Mouse (Mus musculus) stomach, embryonic 14.5 days (tissue): Measurements from ENCODE around the gene Cyp4f18. TPM values are rescaled to one million over a fixed set of nuclear protein-coding genes. Genes with fewer than 3 reads are reported as not detected.
A peak's percentile ranks its signal among the peaks of the same experiment; 100 is the strongest.

Experiments used
- ATAC-seq: fragments of 200-750 bp; cut with Nextera tagmentation; 2 replicates; pipeline ENCODE4 v1.8.0; 2017; ENCODE audit warnings: low read depth, moderate TSS enrichment; ENCODE audit not compliant: insufficient number of reproducible peaks, insufficient read depth, low FRiP score
- H3K27ac ChIP-seq: fragments of 300-500 bp; sonication (generic); 2 replicates; pipeline ENCODE4 v1.5.1; 2014; ENCODE audit warnings: mild to moderate bottlenecking, low read length, moderate library complexity, mixed read lengths
- H3K27me3 ChIP-seq: fragments of 300-500 bp; sonication (generic); 2 replicates; pipeline ENCODE4 v1.6.1; 2014; ENCODE audit warnings: low read length, control low read depth, mixed read lengths; ENCODE audit not compliant: control insufficient read depth, insufficient read depth
- H3K36me3 ChIP-seq: fragments of 300-500 bp; sonication (generic); 2 replicates; pipeline ENCODE4 v1.6.1; 2014; ENCODE audit warnings: mild to moderate bottlenecking, control low read depth, low read length, moderate library complexity, mixed read lengths; ENCODE audit not compliant: control insufficient read depth, insufficient read depth
- H3K4me1 ChIP-seq: fragments of 300-500 bp; sonication (generic); 2 replicates; pipeline ENCODE4 v1.6.1; 2014; ENCODE audit warnings: low read length, control low read depth, mixed read lengths; ENCODE audit not compliant: control insufficient read depth, insufficient read depth
- H3K4me2 ChIP-seq: fragments of 300-500 bp; sonication (generic); replicated peaks from 2 replicates; pipeline ENCODE4 v1.6.1; 2014; ENCODE audit warnings: low read depth, low read length, control low read depth
- H3K4me3 ChIP-seq: fragments of 300-500 bp; sonication (generic); 2 replicates; pipeline ENCODE4 v1.5.1; 2014; ENCODE audit warnings: low read depth, low read length, control low read depth
- H3K9ac ChIP-seq: fragments of 300-500 bp; sonication (generic); replicated peaks from 2 replicates; pipeline ENCODE4 v1.6.1; 2014; ENCODE audit warnings: low read depth, mild to moderate bottlenecking, control low read depth, low read length, moderate library complexity, mixed read lengths
- H3K9me3 ChIP-seq: fragments of 300-500 bp; sonication (generic); 2 replicates; pipeline ENCODE4 v1.6.1; 2016; ENCODE audit warnings: low read depth, low read length, control low read depth; ENCODE audit not compliant: control insufficient read depth
- WGBS: fragments of 180-500 bp; shearing (Covaris S2); extraction: QIAGEN DNeasy Blood & Tissue Kit; methylation state at CpG from one replicate; pipeline ENCODE4 v1.1.7; 2014; 5-methylcytosine and 5-hydroxymethylcytosine counted together
- polyA plus RNA-seq: library from polyadenylated mRNA; unstranded; fragments of >200 nt; fragmentation: Nextera tagmentation; extraction: Ambion mirVana; gene quantifications from 2 replicates; pipeline ENCODE4 v1.2.1, GENCODE M21; 2014

The Cyp4f18 gene
- polyA plus RNA-seq, 1 experiment from 2014 or later, result 1.6 TPM

DNA sequence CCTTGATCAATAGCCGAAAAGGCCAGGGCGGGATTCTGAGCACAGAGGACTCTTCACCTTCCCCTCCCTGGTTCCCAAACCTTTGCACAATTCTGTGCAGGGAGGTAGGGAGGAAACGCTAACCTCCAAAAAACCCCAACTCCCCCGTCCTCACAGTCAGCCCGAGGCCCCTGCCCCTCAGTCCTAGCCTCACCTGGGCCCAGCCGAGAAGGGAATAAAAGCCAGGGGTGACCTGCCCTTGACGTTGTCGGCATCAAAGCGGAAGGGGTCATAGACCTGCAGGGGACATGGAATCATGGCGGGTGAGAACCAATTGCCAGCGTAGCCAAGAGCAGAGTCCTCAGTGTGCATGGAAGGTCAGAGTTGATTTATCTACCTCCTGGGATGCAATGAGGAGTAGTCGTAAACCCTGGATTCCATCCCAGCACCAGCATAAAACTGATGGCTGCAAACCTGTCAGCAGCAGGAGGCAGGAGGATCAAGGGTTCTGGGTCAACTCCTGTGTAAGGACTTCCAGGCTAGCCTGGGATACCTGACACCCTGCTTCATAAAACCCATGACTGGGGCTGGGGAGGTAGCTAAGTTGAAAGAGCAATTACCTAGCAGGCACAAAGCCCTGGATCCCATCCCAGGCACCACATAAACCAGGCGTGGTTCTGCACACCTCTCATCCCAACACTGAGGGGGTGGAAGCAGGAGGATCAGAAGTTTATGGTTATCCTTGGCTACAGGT lies 20.4 kb downstream of the Cyp4f18 start:
- H3K9ac ChIP-seq, result 0 out of 2 replicates have a peak overlapping the region, but pooled peaks have one; percentile 28
- H3K36me3 ChIP-seq, result no peaks in the 10 kb centered on the region
- H3K27me3 ChIP-seq, result no peaks in the 10 kb centered on the region
- H3K9me3 ChIP-seq, result no peaks in the 10 kb centered on the region
- H3K4me1 ChIP-seq, result no peaks in the 10 kb centered on the region
- ATAC-seq, result peak; percentile 50; the same call in 1 of the 2 replicates
- H3K4me3 ChIP-seq, result peak overlapping the region; percentile 37
- no peak overlapping the region for H3K27ac ChIP-seq
- H3K4me2 ChIP-seq, result peak overlapping the region; percentile 55
- 55% methylated on average over 13 of the region's 13 CpGs for WGBS

DNA sequence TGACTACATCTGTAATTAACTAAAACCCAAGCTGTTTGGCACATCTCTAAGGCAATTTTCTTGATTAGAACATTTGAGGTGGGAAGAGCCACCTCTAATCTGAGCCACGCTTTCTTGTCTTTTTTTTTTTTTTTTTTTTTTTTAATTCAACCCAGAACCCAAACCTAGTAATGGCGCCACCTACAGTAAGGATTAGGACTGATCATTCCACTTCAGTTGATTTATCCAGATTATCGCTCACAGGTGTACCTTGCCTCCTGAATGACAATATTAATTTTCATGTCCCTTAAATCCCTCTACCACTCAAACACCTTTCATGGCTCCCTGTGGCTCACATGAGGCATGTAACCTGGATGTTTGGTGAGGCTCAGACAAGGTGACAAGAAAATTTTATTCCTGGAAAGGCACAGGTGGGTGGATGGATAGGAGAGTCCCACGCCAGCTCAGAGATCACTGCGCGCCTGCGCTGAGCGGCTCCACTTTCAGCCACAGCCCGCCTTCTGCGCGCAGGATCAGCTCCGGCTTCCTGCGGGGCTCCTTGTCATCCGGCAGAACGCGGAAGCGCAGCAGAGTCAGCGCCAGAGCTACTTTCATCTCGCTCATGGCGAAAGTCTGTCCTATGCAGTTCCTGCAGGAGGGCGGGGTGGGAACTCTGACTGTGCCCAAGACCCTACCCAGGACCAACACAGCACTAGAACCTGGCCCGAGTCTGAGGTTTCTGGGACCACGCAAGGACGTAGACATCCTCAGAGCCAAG lies 21.1 kb downstream of the Cyp4f18 start:
- H3K4me1 ChIP-seq, result no peaks in the 10 kb centered on the region
- no peaks in the 10 kb centered on the region for H3K27me3 ChIP-seq
- peak; percentile 67 for ATAC-seq
- H3K27ac ChIP-seq, result no peak overlapping the region
- H3K9ac ChIP-seq, result 0 out of 2 replicates have a peak overlapping the region, but pooled peaks have one; percentile 28
- H3K4me2 ChIP-seq, result peak overlapping the region; percentile 55
- peak overlapping the region; percentile 37 for H3K4me3 ChIP-seq
- H3K36me3 ChIP-seq, result no peaks in the 10 kb centered on the region
- no peaks in the 10 kb centered on the region for H3K9me3 ChIP-seq
- WGBS, result 11% methylated on average over 24 of the region's 24 CpGs

DNA sequence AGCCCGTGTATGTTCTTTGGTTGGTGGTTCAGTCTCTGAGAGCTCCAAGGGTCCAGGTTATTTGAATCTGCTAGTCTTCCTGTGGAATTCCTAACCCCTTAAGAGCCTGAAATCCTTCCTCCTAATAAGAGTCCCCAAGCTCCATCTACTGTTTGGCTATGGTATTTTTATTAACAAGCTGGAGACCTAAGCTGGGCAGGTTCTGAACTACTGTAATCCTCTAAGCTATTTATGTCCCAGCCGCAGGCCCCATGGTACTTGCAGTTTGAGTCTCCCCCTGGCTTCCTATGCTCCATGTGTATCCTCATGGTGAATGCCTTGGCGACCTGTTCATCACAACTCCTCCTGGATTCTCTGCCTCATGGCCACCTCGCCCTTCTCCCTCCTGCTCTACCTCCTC lies 24.8 kb downstream of the Cyp4f18 start:
- H3K36me3 ChIP-seq, result no peaks in the 10 kb centered on the region
- H3K27ac ChIP-seq, result no peak overlapping the region
- no peak for ATAC-seq
- H3K9me3 ChIP-seq, result no peaks in the 10 kb centered on the region
- 54% methylated on average over 4 of the region's 4 CpGs for WGBS
- H3K27me3 ChIP-seq, result no peaks in the 10 kb centered on the region
- no peaks in the 10 kb centered on the region for H3K4me1 ChIP-seq
- H3K9ac ChIP-seq, result no peak overlapping the region
- no peak overlapping the region for H3K4me3 ChIP-seq
- no peak overlapping the region for H3K4me2 ChIP-seq

DNA sequence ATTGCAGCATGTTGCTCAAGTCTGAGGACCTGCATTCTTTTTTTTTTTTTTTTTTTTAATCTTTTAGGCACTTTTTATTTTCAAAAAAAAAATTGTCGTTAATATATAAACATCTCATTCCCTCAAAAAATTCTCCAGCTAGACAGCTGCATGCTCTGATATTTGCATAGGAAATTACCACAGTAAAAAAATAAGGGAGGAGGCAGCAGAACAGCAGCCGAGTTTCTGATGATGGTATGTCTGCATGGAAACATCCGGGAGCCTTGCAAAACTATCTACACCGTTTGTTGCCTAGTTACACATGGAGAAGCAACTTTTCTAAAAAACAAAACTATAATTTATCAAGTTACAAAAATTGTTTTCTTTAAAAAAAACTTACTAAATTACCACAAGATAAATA lies 28.0 kb downstream of the Cyp4f18 start:
- no peaks in the 10 kb centered on the region for H3K9me3 ChIP-seq
- WGBS, result 61% methylated on average over 4 of the region's 4 CpGs
- no peaks in the 10 kb centered on the region for H3K4me1 ChIP-seq
- no peak overlapping the region for H3K27ac ChIP-seq
- H3K27me3 ChIP-seq, result no peaks in the 10 kb centered on the region
- H3K36me3 ChIP-seq, result no peaks in the 10 kb centered on the region
- H3K9ac ChIP-seq, result no peak overlapping the region
- H3K4me2 ChIP-seq, result no peak overlapping the region
- ATAC-seq, result no peak
- no peak overlapping the region for H3K4me3 ChIP-seq

DNA sequence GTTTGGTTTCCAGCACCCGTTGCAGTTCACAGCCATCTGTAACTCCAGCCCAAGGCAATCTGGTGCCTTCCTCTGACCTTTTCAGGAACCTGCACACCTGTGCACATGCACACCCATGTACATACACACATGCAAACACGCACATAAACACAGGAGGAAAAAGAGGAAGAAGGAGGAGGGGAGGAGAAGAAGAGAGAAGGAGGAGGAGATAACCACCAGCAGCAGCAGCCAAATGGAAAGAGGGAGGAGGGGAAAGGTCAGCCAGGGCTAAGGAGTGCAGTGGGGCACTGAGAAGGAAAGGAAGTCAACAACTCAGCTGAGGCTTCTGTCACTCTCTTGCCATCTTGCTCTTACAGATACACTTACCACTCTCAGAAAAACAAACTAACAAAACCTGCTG lies 28.4 kb downstream of the Cyp4f18 start:
- WGBS, result 47% methylated on average over 2 of the region's 2 CpGs
- no peak for ATAC-seq
- Histone ChIP-seq H3K9ac (no peak overlapping the region), H3K36me3 (no peaks in the 10 kb centered on the region), H3K27me3 (no peaks in the 10 kb centered on the region), H3K27ac (no peak overlapping the region), H3K9me3 (no peaks in the 10 kb centered on the region), H3K4me3 (no peak overlapping the region), H3K4me2 (no peak overlapping the region), H3K4me1 (no peaks in the 10 kb centered on the region)

DNA sequence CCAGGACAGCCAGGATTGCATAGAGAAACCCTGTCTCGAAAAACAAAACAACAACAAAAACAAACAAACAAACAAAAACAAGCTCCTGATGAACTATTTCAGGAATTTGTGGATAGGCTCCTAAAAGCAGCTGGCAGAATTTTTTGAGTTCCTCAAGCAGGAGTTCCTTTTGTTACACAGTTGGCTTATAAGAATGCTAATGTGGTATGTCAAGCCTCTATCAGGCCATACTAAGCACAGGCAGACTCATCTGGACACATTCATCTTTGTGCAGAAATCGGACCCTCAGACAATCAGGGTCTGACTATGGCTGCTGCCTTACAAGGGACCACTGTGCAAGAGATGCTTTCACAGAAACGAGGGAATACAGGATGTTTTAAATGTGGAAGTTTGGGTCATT lies 35.2 kb downstream of the Cyp4f18 start:
- ATAC-seq, result no peak
- Histone ChIP-seq H3K4me1 (no peaks in the 10 kb centered on the region), H3K36me3 (peaks cover 3% of the 10 kb centered on the region; the same call in 1 of the 2 replicates), H3K27ac (no peak overlapping the region), H3K4me2 (no peak overlapping the region), H3K27me3 (no peaks in the 10 kb centered on the region), H3K9ac (no peak overlapping the region), H3K4me3 (no peak overlapping the region), H3K9me3 (no peaks in the 10 kb centered on the region)
- 76% methylated on average over 3 of the region's 3 CpGs for WGBS

DNA sequence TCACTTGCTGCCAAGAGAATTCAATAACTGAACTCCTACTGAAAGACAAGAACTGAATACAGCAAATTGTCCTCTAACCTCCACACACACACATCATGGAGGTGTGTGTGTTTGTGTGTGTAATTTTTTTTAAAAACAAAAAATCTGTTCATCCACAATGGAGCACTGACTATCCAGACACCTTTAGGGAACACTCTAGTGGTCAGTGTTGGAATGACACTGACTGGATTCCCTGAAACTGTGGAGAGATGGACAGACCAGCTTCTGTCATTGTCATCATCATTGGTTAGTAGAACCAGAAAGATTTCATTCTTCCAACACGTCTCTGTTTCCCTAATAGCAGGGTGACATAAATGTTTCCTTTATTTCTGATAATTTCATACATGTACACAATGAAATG lies 37.5 kb downstream of the Cyp4f18 start:
- no peaks in the 10 kb centered on the region for H3K27me3 ChIP-seq
- no peak for ATAC-seq
- no peak overlapping the region for H3K9ac ChIP-seq
- H3K36me3 ChIP-seq, result peaks cover 21% of the 10 kb centered on the region
- H3K9me3 ChIP-seq, result 0 out of 2 replicates have a peak, but pooled peaks cover under 1% of the 10 kb centered on the region
- WGBS, result 82% methylated on average over 1 of the region's 1 CpGs
- H3K27ac ChIP-seq, result no peak overlapping the region
- H3K4me1 ChIP-seq, result no peaks in the 10 kb centered on the region
- H3K4me2 ChIP-seq, result no peak overlapping the region
- H3K4me3 ChIP-seq, result no peak overlapping the region

DNA sequence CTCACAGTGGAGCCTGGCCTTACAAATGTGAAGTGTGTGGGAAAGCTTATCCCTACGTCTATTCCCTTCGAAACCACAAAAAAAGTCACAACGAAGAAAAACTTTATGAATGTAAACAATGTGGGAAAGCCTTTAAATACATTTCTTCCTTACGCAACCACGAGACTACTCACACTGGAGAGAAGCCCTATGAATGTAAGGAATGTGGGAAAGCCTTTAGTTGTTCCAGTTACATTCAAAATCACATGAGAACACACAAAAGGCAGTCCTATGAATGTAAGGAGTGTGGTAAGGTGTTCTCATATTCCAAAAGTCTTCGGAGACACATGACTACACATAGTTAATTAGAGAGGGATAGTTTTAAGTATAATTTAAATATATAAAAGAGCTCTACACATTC lies 40.8 kb downstream of the Cyp4f18 start:
- Histone ChIP-seq H3K4me3 (no peak overlapping the region), H3K9me3 (peaks cover 10% of the 10 kb centered on the region; the same call in 1 of the 2 replicates), H3K36me3 (peaks cover 32% of the 10 kb centered on the region), H3K9ac (no peak overlapping the region), H3K27ac (no peak overlapping the region), H3K4me1 (no peaks in the 10 kb centered on the region), H3K4me2 (no peak overlapping the region), H3K27me3 (no peaks in the 10 kb centered on the region)
- WGBS, result 86% methylated on average over 6 of the region's 6 CpGs
- ATAC-seq, result no peak
